Mouse (Mus musculus) thymus, postnatal 14 days (tissue): ENCODE results near the gene Polg.

Source experiments
- DNase-seq: peaks from one replicate; pipeline ENCODE4 v3.0.0; 2021

Gene Polg

GRCm38 (mm10) chr7:79464776-79465420, 1.3 kb downstream of the Polg start:
- peak; percentile 50 for DNase-seq

GRCm38 (mm10) chr7:79463376-79464077, 2.6 kb downstream of the Polg start:
- no peak for DNase-seq

- no peak for DNase-seq
Measured at GRCm38 (mm10) chr7:79461721-79462120, 4.4 kb downstream of the Polg start.

- DNase-seq = peak; percentile 15
Measured at GRCm38 (mm10) chr7:79447486-79447885, 18.7 kb downstream of the Polg start.

GRCm38 (mm10) chr7:79447048-79447447, 19.1 kb downstream of the Polg start:
- no peak for DNase-seq

GRCm38 (mm10) chr7:79440035-79440434, 26.1 kb downstream of the Polg start:
- no peak for DNase-seq

GRCm38 (mm10) chr7:79428243-79428642, 37.9 kb downstream of the Polg start:
- DNase-seq = no peak

GRCm38 (mm10) chr7:79425804-79426203, 40.4 kb downstream of the Polg start:
- DNase-seq = no peak

GRCm38 (mm10) chr7:79422876-79423275, 43.3 kb downstream of the Polg start:
- DNase-seq = no peak

GRCm38 (mm10) chr7:79419950-79420349, 46.2 kb downstream of the Polg start:
- no peak for DNase-seq

GRCm38 (mm10) chr7:79414449-79415375, 51.5 kb downstream of the Polg start:
- no peak for DNase-seq

GRCm38 (mm10) chr7:79400296-79400695, 65.9 kb downstream of the Polg start:
- no peak for DNase-seq

GRCm38 (mm10) chr7:79398971-79399370, 67.2 kb downstream of the Polg start:
- DNase-seq = no peak

- no peak for DNase-seq
Measured at GRCm38 (mm10) chr7:79398426-79398825, 67.7 kb downstream of the Polg start.

GRCm38 (mm10) chr7:79397446-79397963, 68.7 kb downstream of the Polg start:
- no peak for DNase-seq
